Mouse (Mus musculus): Measurements from ENCODE around the gene Pum2. TPM values are rescaled to one million over a fixed set of nuclear protein-coding genes. Genes with fewer than 3 reads are reported as not detected.

The Pum2 gene
- polyA plus RNA-seq, 1 experiment from 2014 or later, result 48.9 TPM

- H3K27ac ChIP-seq (ENCODE audit: low read length), result no peak overlapping the region
- no peak overlapping the region for H3K4me3 ChIP-seq (ENCODE audit: low read depth, low read length)
- H3K9ac ChIP-seq (ENCODE audit: low read depth, low read length), result no peak overlapping the region
- no peaks in the 10 kb centered on the region for H3K36me3 ChIP-seq (ENCODE audit: control insufficient read depth, insufficient read depth, low read length)
- 95% methylated on average over 1 of the region's 1 CpGs for WGBS
- H3K9me3 ChIP-seq (replicated peaks; ENCODE audit: control insufficient read depth, low read length, poor library complexity, severe bottlenecking), result no peaks in the 10 kb centered on the region
- no peaks in the 10 kb centered on the region for H3K4me1 ChIP-seq (ENCODE audit: control insufficient read depth, insufficient read depth, low read length)
- H3K27me3 ChIP-seq (ENCODE audit: control insufficient read depth, insufficient read depth, low read depth, low read length), result no peaks in the 10 kb centered on the region
- H3K4me2 ChIP-seq (ENCODE audit: low read length), result no peak overlapping the region
- ATAC-seq, result no peak
These were observed 42.2 kb downstream of the Pum2 start for GRCm38 (mm10) chr12:8716093-8716492.

DNA sequence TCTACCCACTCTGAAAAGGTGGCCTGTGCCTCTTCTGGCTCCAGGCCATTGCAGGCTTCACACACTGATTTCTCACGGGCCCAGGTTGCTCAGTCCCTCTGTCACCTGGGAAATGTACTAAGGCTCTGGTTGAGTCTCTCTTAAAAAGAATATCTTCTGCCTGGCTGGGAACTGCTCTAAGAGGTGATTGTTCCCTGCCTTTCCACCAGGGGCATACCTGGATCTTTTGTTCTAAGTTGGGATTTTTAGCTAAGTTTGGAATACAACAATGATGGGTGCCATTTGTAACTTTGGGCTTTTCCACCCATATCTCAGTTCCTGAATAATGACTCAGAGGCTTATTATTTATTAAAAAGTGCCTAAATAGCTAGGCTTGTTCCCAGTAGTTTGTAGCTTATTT lies 53.0 kb downstream of the Pum2 start:
- peaks cover 15% of the 10 kb centered on the region for H3K36me3 ChIP-seq (ENCODE audit: control insufficient read depth, insufficient read depth, low read length)

DNA sequence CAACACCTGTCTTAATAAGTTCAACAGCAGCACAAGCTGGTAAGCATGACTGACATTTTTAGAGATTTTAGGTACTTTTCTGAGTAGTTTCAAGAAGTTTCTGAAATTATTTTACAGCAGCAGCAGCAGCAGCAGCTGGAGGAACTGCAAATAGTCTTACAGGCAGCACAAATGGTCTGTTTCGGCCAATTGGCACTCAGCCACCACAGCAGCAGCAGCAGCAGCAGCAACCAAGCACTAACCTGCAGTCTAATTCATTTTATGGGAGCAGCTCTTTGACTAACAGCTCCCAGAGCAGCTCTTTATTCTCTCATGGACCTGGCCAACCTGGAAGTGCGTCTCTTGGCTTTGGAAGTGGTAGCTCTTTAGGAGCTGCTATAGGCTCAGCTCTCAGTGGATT lies 54.8 kb downstream of the Pum2 start:
- WGBS, result 90% methylated on average over 2 of the region's 2 CpGs
- H3K9ac ChIP-seq (ENCODE audit: low read depth, low read length), result no peak overlapping the region
- H3K36me3 ChIP-seq (ENCODE audit: control insufficient read depth, insufficient read depth, low read length), result peaks cover 13% of the 10 kb centered on the region
- no peaks in the 10 kb centered on the region for H3K9me3 ChIP-seq (replicated peaks; ENCODE audit: control insufficient read depth, low read length, poor library complexity, severe bottlenecking)
- no peaks in the 10 kb centered on the region for H3K27me3 ChIP-seq (ENCODE audit: control insufficient read depth, insufficient read depth, low read depth, low read length)
- H3K27ac ChIP-seq (ENCODE audit: low read length), result no peak overlapping the region
- H3K4me3 ChIP-seq (ENCODE audit: low read depth, low read length), result no peak overlapping the region
- ATAC-seq, result no peak
- H3K4me1 ChIP-seq (ENCODE audit: control insufficient read depth, insufficient read depth, low read length), result no peaks in the 10 kb centered on the region
- no peak overlapping the region for H3K4me2 ChIP-seq (ENCODE audit: low read length)

More for the DNA sequence above, 53.0 kb downstream of the Pum2 start:
- Histone ChIP-seq H3K4me3 (ENCODE audit: low read depth, low read length) (no peak overlapping the region), H3K4me1 (ENCODE audit: control insufficient read depth, insufficient read depth, low read length) (no peaks in the 10 kb centered on the region), H3K9ac (ENCODE audit: low read depth, low read length) (no peak overlapping the region), H3K9me3 (replicated peaks; ENCODE audit: control insufficient read depth, low read length, poor library complexity, severe bottlenecking) (no peaks in the 10 kb centered on the region), H3K27me3 (ENCODE audit: control insufficient read depth, insufficient read depth, low read depth, low read length) (no peaks in the 10 kb centered on the region), H3K27ac (ENCODE audit: low read length) (no peak overlapping the region), H3K4me2 (ENCODE audit: low read length) (no peak overlapping the region)
- 0 out of 2 replicates have a peak, but pooled peaks have one; percentile 25 for ATAC-seq
- 60% methylated on average over 1 of the region's 1 CpGs for WGBS

DNA sequence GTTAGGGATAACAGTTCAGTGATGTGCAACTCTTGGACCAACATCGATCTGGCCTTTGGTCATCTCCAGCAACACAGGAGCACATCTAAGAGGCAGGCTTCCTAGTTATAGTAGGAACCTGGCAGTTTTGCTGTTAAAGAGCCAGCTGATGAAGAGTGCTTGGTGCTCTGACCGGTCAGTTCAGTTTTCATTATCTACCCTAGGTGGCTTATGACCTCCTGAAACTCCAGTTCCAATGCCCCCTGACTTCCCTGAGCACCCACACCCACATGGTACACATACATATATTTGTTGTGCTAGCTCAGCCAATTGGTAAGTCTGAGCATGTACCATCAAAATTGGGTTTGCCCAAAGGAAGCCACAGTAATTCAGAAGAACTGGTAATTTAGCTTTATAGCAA lies 79.7 kb downstream of the Pum2 start:
- no peak overlapping the region for H3K4me2 ChIP-seq (ENCODE audit: low read length)
- peaks cover 6% of the 10 kb centered on the region; the same call in 1 of the 2 replicates for H3K36me3 ChIP-seq (ENCODE audit: control insufficient read depth, insufficient read depth, low read length)
- H3K9me3 ChIP-seq (replicated peaks; ENCODE audit: control insufficient read depth, low read length, poor library complexity, severe bottlenecking), result peaks cover 2% of the 10 kb centered on the region
- H3K4me1 ChIP-seq (ENCODE audit: control insufficient read depth, insufficient read depth, low read length), result no peaks in the 10 kb centered on the region
- 100% methylated on average over 2 of the region's 2 CpGs for WGBS
- no peak overlapping the region for H3K4me3 ChIP-seq (ENCODE audit: low read depth, low read length)
- no peaks in the 10 kb centered on the region for H3K27me3 ChIP-seq (ENCODE audit: control insufficient read depth, insufficient read depth, low read depth, low read length)
- ATAC-seq, result no peak
- H3K27ac ChIP-seq (ENCODE audit: low read length), result no peak overlapping the region
- H3K9ac ChIP-seq (ENCODE audit: low read depth, low read length), result no peak overlapping the region

GRCm38 (mm10) chr12:8754116-8754515 lies 80.2 kb downstream of the Pum2 start:
- Histone ChIP-seq H3K4me1 (ENCODE audit: control insufficient read depth, insufficient read depth, low read length) (no peaks in the 10 kb centered on the region), H3K9ac (ENCODE audit: low read depth, low read length) (no peak overlapping the region), H3K4me3 (ENCODE audit: low read depth, low read length) (no peak overlapping the region), H3K36me3 (ENCODE audit: control insufficient read depth, insufficient read depth, low read length) (0 out of 2 replicates have a peak, but pooled peaks cover 2% of the 10 kb centered on the region), H3K27me3 (ENCODE audit: control insufficient read depth, insufficient read depth, low read depth, low read length) (no peaks in the 10 kb centered on the region), H3K4me2 (ENCODE audit: low read length) (no peak overlapping the region), H3K9me3 (replicated peaks; ENCODE audit: control insufficient read depth, low read length, poor library complexity, severe bottlenecking) (peaks cover 2% of the 10 kb centered on the region), H3K27ac (ENCODE audit: low read length) (no peak overlapping the region)
- WGBS, result 81% methylated on average over 4 of the region's 4 CpGs
- ATAC-seq, result no peak

DNA sequence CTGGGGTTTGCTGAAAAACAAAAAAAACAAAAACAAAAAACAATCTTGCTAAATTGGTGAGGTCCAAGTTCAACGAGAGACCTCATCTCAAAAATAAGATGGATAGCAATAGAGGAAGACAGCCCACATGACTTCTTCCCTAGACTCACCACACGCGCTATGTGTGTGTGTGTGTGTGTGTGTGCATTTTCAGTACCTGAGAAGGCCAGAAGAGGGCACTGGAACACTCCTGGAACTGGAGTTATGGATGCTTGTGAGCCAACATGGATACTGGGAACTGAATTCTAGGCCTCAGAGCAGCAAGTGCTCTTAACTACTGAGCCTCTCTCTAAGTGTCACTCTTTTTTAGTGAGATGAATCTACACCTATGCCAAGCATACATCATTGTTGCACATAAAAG lies 84.1 kb downstream of the Pum2 start:
- Histone ChIP-seq H3K4me2 (ENCODE audit: low read length) (no peak overlapping the region), H3K36me3 (ENCODE audit: control insufficient read depth, insufficient read depth, low read length) (no peaks in the 10 kb centered on the region), H3K9ac (ENCODE audit: low read depth, low read length) (no peak overlapping the region), H3K4me1 (ENCODE audit: control insufficient read depth, insufficient read depth, low read length) (no peaks in the 10 kb centered on the region), H3K9me3 (replicated peaks; ENCODE audit: control insufficient read depth, low read length, poor library complexity, severe bottlenecking) (peaks cover 2% of the 10 kb centered on the region), H3K27me3 (ENCODE audit: control insufficient read depth, insufficient read depth, low read depth, low read length) (no peaks in the 10 kb centered on the region), H3K4me3 (ENCODE audit: low read depth, low read length) (no peak overlapping the region), H3K27ac (ENCODE audit: low read length) (no peak overlapping the region)
- ATAC-seq, result no peak
- 98% methylated on average over 3 of the region's 3 CpGs for WGBS

- Histone ChIP-seq H3K4me1 (ENCODE audit: control insufficient read depth, insufficient read depth, low read length) (no peaks in the 10 kb centered on the region), H3K9ac (ENCODE audit: low read depth, low read length) (no peak overlapping the region), H3K9me3 (replicated peaks; ENCODE audit: control insufficient read depth, low read length, poor library complexity, severe bottlenecking) (peaks cover 2% of the 10 kb centered on the region), H3K27me3 (ENCODE audit: control insufficient read depth, insufficient read depth, low read depth, low read length) (no peaks in the 10 kb centered on the region), H3K4me3 (ENCODE audit: low read depth, low read length) (no peak overlapping the region), H3K4me2 (ENCODE audit: low read length) (no peak overlapping the region), H3K27ac (ENCODE audit: low read length) (no peak overlapping the region), H3K36me3 (ENCODE audit: control insufficient read depth, insufficient read depth, low read length) (no peaks in the 10 kb centered on the region)
- ATAC-seq, result no peak
- WGBS, result 79% methylated on average over 4 of the region's 4 CpGs
These were observed 85.2 kb downstream of the Pum2 start for GRCm38 (mm10) chr12:8759115-8759514.

GRCm38 (mm10) chr12:8759779-8760178 lies 85.8 kb downstream of the Pum2 start:
- ATAC-seq, result no peak
- no peak overlapping the region for H3K9ac ChIP-seq (ENCODE audit: low read depth, low read length)
- no peaks in the 10 kb centered on the region for H3K4me1 ChIP-seq (ENCODE audit: control insufficient read depth, insufficient read depth, low read length)
- no peaks in the 10 kb centered on the region for H3K27me3 ChIP-seq (ENCODE audit: control insufficient read depth, insufficient read depth, low read depth, low read length)
- 66% methylated on average over 6 of the region's 6 CpGs for WGBS
- no peak overlapping the region for H3K4me3 ChIP-seq (ENCODE audit: low read depth, low read length)
- no peak overlapping the region for H3K27ac ChIP-seq (ENCODE audit: low read length)
- H3K9me3 ChIP-seq (replicated peaks; ENCODE audit: control insufficient read depth, low read length, poor library complexity, severe bottlenecking), result peaks cover 2% of the 10 kb centered on the region
- no peak overlapping the region for H3K4me2 ChIP-seq (ENCODE audit: low read length)
- H3K36me3 ChIP-seq (ENCODE audit: control insufficient read depth, insufficient read depth, low read length), result no peaks in the 10 kb centered on the region

DNA sequence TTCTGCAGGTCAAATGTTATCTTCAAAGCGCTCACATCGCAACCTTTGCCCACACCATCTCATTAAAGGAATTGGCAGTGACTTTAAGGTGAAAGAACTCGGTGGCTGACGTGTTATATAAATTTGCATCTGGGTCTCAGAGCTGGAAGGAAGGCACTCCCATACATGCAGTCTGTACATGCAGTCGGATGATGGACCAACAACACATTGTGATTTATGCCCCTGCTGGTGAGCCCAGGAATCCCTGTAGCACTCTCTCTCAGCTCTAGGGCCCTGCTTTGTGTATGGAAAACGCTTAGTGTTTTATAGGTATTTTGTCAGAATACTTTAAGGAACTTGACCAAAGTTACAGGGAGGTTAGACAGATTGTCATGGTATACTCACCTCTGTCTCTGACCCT lies 86.6 kb downstream of the Pum2 start:
- Histone ChIP-seq H3K4me3 (ENCODE audit: low read depth, low read length) (no peak overlapping the region), H3K27ac (ENCODE audit: low read length) (no peak overlapping the region), H3K4me2 (ENCODE audit: low read length) (no peak overlapping the region), H3K9ac (ENCODE audit: low read depth, low read length) (no peak overlapping the region), H3K36me3 (ENCODE audit: control insufficient read depth, insufficient read depth, low read length) (no peaks in the 10 kb centered on the region), H3K9me3 (replicated peaks; ENCODE audit: control insufficient read depth, low read length, poor library complexity, severe bottlenecking) (peaks cover 2% of the 10 kb centered on the region), H3K4me1 (ENCODE audit: control insufficient read depth, insufficient read depth, low read length) (no peaks in the 10 kb centered on the region), H3K27me3 (ENCODE audit: control insufficient read depth, insufficient read depth, low read depth, low read length) (no peaks in the 10 kb centered on the region)
- WGBS, result 82% methylated on average over 6 of the region's 6 CpGs
- no peak for ATAC-seq

Data from midbrain, embryonic 16.5 days (tissue).